Mouse (Mus musculus): ENCODE data around the gene Bms1.

DNA sequence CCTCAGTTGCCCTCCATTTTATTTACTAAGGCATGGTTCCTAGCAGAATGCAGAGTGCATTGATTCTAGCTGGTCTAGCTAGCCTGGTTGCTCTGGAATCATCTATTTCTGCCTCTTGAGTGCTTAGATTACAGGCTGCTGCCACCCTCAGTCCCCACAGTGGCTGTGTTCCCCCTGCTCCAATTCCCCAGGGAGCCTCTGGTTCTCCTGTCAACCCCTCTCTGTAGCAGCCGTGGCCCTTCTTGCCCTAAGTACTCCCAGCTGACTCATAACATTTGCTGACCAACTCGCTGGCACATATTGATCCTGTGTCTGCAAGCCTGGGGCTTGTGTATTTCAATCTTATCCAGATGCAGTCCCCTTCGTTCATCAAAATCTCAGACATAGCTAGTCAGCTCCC is 53.1 kb downstream of the Bms1 start:
- no peak for TF ChIP-seq CTCF (IDR thresholded peaks at IDR 0.05; ENCODE audit: control insufficient read depth, insufficient read depth, low read length)
- TF ChIP-seq POLR2A (IDR thresholded peaks at IDR 0.05; ENCODE audit: borderline replicate concordance, control insufficient read depth, low read depth, low read length), result no peak
